Mouse (Mus musculus) olfactory bulb, adult 2 months (tissue): ENCODE measurements around the gene A030005L19Rik.
"Not testable (repeated sequence)": the region's sequence is repeated elsewhere in the genome, so short reads cannot be mapped to it uniquely, and the experiment has no call there.

ENCODE experiments used
- CTCF ChIP-seq: fragments of 200-500 bp; IDR thresholded peaks from 2 replicates; pipeline ENCODE4 v1.5.1; 2012; ENCODE audit warnings: low read depth, mild to moderate bottlenecking, low read length, moderate library complexity; ENCODE audit not compliant: insufficient read depth
- POLR2A ChIP-seq: fragments of 200-500 bp; IDR thresholded peaks from 2 replicates; pipeline ENCODE4 v1.6.1; 2012; ENCODE audit warnings: mild to moderate bottlenecking, low read depth, low read length, moderate library complexity; ENCODE audit not compliant: insufficient read depth

DNA sequence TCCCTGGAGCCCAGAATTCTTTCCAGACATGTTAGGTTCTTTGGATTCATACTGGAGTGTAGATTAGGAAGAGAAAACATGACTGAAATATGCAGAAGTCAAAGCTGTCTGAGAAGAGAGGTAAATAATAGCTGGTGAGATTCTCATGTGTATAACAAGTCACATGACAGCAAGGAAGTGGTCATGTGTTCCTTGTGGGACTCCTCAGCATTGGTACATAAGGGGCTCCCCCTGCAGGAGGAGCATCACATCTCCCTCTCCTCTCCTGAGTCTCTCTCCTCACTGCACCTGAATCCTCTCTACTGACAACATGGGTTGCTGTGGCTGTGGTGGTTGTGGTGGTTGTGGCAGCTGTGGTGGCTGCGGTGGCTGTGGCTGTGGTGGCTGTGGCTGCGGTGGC lies 32.9 kb downstream of the A030005L19Rik start:
- TF ChIP-seq POLR2A, CTCF: not testable (repeated sequence)
